Mouse (Mus musculus): ENCODE data around the gene Mroh8.

- TF ChIP-seq TAL1 (IDR thresholded peaks at IDR 0.05; ENCODE audit: low read length): no peak
- TF ChIP-seq GATA1 (IDR thresholded peaks at IDR 0.05; ENCODE audit: low read length): no peak
Observed at GRCm38 (mm10) chr2:157306091-157307032, 27.0 kb upstream of the Mroh8 start.

All from erythroblast, embryonic 14.5 days (primary cell).